Mouse (Mus musculus) hindbrain, embryonic 13.5 days (tissue): ENCODE measurements at regions not wholly inside any gene's neighbourhood (a gene's known extent, or its start where the extent isn't known, plus 50 kb on each side); places are given as distances from the start of the nearest gene placed in this dataset.
"Not testable (repeated sequence)": the region's sequence is repeated elsewhere in the genome, so short reads cannot be mapped to it uniquely, and the experiment has no call there.

ENCODE experiments used
- ATAC-seq: fragments of 200-750 bp; cut with Nextera tagmentation; 2 replicates; pipeline ENCODE4 v1.8.0; 2017; ENCODE audit warnings: moderate TSS enrichment; ENCODE audit not compliant: low FRiP score
- H3K27ac ChIP-seq: fragments of 300-500 bp; sonication (generic); 2 replicates; pipeline ENCODE4 v1.5.1; 2015; ENCODE audit warnings: inconsistent platforms, mild to moderate bottlenecking, moderate library complexity
- H3K27me3 ChIP-seq: fragments of 300-500 bp; sonication (generic); 2 replicates; pipeline ENCODE4 v1.6.1; 2015; ENCODE audit warnings: mild to moderate bottlenecking, inconsistent platforms
- H3K36me3 ChIP-seq: fragments of 300-500 bp; sonication (generic); 2 replicates; pipeline ENCODE4 v1.6.1; 2015; ENCODE audit warnings: mild to moderate bottlenecking, inconsistent platforms
- H3K4me1 ChIP-seq: fragments of 300-500 bp; sonication (generic); replicated peaks from 2 replicates; pipeline ENCODE4 v1.6.1; 2015; ENCODE audit warnings: inconsistent platforms
- H3K4me2 ChIP-seq: fragments of 300-500 bp; sonication (generic); 2 replicates; pipeline ENCODE4 v1.6.1; 2015; ENCODE audit warnings: inconsistent platforms, mild to moderate bottlenecking, moderate library complexity
- H3K4me3 ChIP-seq: fragments of 300-500 bp; sonication (generic); 2 replicates; pipeline ENCODE4 v1.5.1; 2015; ENCODE audit warnings: mild to moderate bottlenecking, inconsistent platforms
- H3K9ac ChIP-seq: fragments of 300-500 bp; sonication (generic); 2 replicates; pipeline ENCODE4 v1.6.1; 2015; ENCODE audit warnings: mild to moderate bottlenecking, inconsistent platforms
- H3K9me3 ChIP-seq: fragments of 300-500 bp; sonication (generic); 2 replicates; pipeline ENCODE4 v1.6.1; 2016; ENCODE audit warnings: inconsistent platforms
- WGBS: fragments of 180-500 bp; shearing (Covaris S2); methylation state at CpG from one replicate; pipeline ENCODE4 v1.1.7; 2015; 5-methylcytosine and 5-hydroxymethylcytosine counted together

DNA sequence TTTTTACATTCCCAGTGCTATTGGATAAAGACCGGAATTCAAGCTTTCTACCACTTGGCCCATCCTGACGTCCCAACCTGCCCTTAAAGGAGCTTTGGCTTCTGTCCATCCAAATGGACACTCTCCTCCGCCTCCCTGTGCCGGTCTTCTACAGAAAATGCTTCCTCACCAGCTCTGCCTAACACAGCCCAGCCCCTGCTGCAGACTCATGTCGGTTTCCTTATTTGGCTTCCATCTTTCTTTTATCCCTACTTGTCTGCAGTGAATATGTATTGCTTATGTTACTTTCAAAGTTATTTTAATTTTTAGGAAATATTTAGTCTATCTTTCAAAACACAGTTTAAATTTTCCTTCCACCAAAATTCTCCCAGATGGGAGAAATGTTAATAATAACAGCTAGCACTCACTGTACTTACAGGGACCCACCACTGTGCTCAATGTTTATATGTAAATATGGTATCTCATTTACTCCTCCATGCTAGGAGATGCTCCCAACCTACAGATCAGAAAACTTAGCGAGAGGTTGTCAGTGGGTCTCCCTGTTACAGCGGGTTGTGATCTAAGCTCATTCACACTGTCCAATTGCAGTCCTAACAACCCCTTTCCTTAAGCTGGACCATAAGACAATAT lies 118.6 kb downstream of the Sptssa start:
- H3K4me3 ChIP-seq: no peak overlapping the region
- peaks cover 17% of the 10 kb centered on the region for H3K4me1 ChIP-seq
- H3K9ac ChIP-seq: no peak overlapping the region
- no peaks in the 10 kb centered on the region for H3K9me3 ChIP-seq
- no peaks in the 10 kb centered on the region for H3K27me3 ChIP-seq
- WGBS: 92% methylated on average over 7 of the region's 7 CpGs
- no peaks in the 10 kb centered on the region for H3K36me3 ChIP-seq
- H3K27ac ChIP-seq: no peak overlapping the region
- ATAC-seq: no peak
- no peak overlapping the region for H3K4me2 ChIP-seq

DNA sequence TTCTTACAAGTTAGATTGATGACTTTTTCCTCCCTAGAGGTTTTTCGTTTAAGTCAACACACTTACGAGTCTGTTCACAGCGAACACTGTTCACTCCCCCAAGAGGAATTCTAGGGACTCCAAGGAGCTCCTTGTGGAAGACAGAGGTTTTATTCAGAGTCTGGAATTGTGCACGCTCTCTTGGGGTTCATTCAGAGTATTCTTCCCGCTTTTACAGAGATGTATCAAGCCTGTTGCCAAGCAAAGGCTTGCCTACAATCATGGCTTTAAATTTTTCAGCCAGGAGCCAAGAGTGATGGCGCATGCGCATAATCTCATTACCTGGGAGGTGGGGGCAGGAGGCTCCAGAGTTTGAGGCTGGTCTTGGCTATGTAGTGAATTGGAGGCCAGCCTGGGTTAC lies 119.4 kb downstream of the Sptssa start:
- Histone ChIP-seq H3K9ac (no peak overlapping the region), H3K4me2 (no peak overlapping the region), H3K4me1 (peaks cover 17% of the 10 kb centered on the region), H3K27me3 (no peaks in the 10 kb centered on the region), H3K4me3 (no peak overlapping the region), H3K9me3 (no peaks in the 10 kb centered on the region), H3K36me3 (no peaks in the 10 kb centered on the region), H3K27ac (no peak overlapping the region; the same call in 1 of the 2 replicates)
- 52% methylated on average over 7 of the region's 7 CpGs for WGBS
- no peak for ATAC-seq

DNA sequence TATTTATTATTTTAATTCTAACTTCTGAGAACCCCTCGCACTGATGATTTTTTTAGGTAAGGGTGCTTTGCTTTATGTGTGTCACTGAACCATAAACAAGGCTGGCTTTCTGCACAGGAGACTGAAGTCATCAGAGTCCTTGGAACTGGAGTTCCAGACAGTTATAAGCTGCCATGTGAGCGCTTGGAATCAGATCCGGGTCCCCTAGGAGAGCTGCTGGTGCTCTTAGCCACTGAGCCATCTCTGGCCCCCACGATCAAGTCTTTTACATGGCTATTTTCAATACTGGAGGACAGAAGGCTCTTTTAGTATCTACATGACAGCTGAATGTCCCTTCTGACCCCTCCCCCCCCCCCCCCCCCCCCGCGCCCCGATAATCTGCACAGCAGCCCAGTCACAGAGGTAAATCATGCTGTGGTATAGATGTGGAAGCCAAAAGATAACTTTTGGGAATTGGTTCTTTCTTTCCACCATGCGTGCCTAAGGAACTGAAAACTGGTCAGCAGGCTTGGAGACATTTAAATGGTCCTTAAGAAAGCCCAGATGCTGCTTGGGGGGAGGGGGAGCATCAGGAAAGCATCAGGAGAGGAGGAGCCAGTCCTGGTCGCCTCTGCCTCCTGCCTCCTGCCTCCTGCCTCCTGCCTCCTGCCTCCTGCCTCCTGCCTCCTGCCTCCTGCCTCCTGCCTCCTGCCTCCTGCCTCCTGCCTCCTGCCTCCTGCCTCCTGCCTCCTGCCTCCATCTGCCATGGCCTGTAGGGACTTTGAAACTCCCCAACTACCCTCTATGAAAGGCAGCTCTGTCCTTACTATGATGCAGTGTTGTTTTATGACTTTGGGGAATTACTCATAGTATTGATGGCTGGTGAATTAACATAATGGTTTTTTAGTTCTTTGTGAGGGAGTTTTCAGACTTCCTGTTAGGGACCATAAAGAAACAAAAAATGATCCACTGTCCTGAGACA lies 120.5 kb downstream of the Sptssa start:
- Histone ChIP-seq H3K9ac (no peak overlapping the region), H3K36me3 (no peaks in the 10 kb centered on the region), H3K4me2 (no peak overlapping the region), H3K4me3 (no peak overlapping the region), H3K27ac (no peak overlapping the region), H3K27me3 (no peaks in the 10 kb centered on the region), H3K9me3 (no peaks in the 10 kb centered on the region), H3K4me1 (peaks cover 17% of the 10 kb centered on the region)
- no peak for ATAC-seq
- WGBS: 33% methylated on average over 8 of the region's 9 CpGs

DNA sequence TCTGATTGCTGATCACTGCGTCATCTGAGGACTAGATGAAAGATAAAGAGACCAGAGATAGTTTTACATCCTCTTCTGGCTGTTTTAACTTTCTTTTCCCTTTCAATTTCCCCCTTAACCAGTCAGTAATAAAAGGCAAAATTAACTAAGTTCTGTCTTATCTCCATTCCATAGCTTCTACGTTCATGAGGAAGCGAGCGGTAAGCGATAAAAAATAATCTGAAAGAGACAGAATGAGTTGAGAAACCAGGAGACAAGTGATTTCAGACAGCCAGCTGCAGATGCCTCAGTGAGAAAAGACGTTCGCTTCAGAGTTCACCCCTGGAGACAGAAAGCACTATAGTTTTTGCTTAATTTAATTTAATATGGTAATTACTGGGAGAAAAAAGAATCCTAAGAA lies 121.5 kb downstream of the Sptssa start:
- no peak overlapping the region; the same call in 1 of the 2 replicates for H3K27ac ChIP-seq

DNA sequence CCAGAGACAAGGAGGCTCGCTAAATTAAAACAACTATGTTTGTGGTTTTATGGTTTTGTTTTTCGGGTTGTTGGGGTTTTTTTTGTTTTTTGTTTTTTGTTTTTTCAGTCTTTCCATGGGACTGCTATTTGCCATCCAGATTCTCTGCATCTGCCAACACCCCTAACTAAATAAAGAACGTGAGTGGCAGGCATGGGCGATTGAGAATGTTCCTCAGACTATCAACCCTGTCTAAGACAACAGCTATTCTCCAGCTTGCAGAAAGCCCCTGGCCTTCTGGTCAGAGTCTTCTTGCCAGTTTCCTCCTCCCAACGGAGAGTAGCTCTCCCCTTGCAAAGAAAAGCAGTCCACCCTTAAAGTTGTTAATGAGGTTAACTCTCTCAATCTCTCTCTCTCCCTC lies 123.2 kb downstream of the Sptssa start:
- no peak for ATAC-seq
- no peak overlapping the region for H3K4me2 ChIP-seq
- no peaks in the 10 kb centered on the region for H3K36me3 ChIP-seq
- H3K27ac ChIP-seq: no peak overlapping the region
- H3K4me3 ChIP-seq: no peak overlapping the region
- no peak overlapping the region for H3K9ac ChIP-seq
- no peaks in the 10 kb centered on the region for H3K9me3 ChIP-seq
- 59% methylated on average over 5 of the region's 5 CpGs for WGBS
- H3K27me3 ChIP-seq: no peaks in the 10 kb centered on the region
- peaks cover 17% of the 10 kb centered on the region for H3K4me1 ChIP-seq

More for the DNA sequence above, 121.5 kb downstream of the Sptssa start:
- no peak overlapping the region for H3K4me2 ChIP-seq
- H3K9ac ChIP-seq: no peak overlapping the region
- H3K4me1 ChIP-seq: peaks cover 17% of the 10 kb centered on the region
- H3K36me3 ChIP-seq: no peaks in the 10 kb centered on the region
- no peak overlapping the region for H3K4me3 ChIP-seq
- no peak for ATAC-seq
- H3K9me3 ChIP-seq: no peaks in the 10 kb centered on the region
- H3K27me3 ChIP-seq: no peaks in the 10 kb centered on the region
- 50% methylated on average over 7 of the region's 7 CpGs for WGBS

DNA sequence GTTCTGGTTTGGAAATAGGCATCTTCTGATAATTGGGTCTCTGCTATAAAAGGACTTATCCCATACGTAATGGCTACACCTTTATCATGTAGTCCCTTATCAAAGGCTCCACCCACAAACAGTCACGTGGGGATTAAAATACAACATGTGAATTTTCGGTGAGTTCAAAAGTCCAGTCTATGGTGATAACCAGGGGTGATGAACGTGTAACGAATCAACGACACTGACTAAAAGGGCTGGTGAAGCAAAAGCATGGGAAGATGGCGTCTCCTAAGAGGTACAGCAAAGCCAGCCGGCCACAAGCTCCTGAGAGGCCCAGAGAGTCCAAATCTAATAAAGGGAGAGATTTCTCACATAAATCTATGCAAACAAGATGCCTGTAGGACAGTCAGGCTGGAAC lies 124.3 kb downstream of the Sptssa start:
- no peak overlapping the region for H3K9ac ChIP-seq
- H3K9me3 ChIP-seq: 0 out of 2 replicates have a peak, but pooled peaks cover under 1% of the 10 kb centered on the region
- no peak for ATAC-seq
- H3K4me3 ChIP-seq: no peak overlapping the region
- H3K27me3 ChIP-seq: no peaks in the 10 kb centered on the region
- peaks cover 15% of the 10 kb centered on the region for H3K4me1 ChIP-seq
- no peak overlapping the region for H3K4me2 ChIP-seq
- no peak overlapping the region for H3K27ac ChIP-seq
- H3K36me3 ChIP-seq: no peaks in the 10 kb centered on the region
- WGBS: 91% methylated on average over 8 of the region's 8 CpGs

DNA sequence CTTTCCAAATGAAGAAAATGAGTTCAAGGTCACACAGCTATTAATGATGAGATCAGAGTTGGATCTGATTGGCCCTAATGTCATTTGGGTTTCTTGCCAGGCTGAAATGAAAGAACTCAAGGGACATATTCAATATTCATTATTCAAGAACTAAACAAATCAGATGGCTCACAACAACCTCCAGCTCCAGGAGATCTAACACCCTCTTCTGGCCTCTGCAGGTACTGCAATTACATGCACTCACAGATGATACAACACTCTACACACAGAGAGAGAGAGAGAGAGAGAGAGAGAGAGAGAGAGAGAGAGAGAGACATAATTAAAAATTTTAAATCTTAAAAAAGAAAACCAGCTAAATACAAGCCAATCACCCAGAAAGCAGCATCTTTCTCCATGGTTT lies 128.3 kb downstream of the Sptssa start:
- Histone ChIP-seq H3K4me3 (no peak overlapping the region), H3K4me2 (no peak overlapping the region), H3K9me3 (peaks cover 10% of the 10 kb centered on the region; the same call in 1 of the 2 replicates), H3K27ac (no peak overlapping the region), H3K36me3 (no peaks in the 10 kb centered on the region), H3K4me1 (no peaks in the 10 kb centered on the region), H3K9ac (no peak overlapping the region), H3K27me3 (no peaks in the 10 kb centered on the region)
- ATAC-seq: no peak

DNA sequence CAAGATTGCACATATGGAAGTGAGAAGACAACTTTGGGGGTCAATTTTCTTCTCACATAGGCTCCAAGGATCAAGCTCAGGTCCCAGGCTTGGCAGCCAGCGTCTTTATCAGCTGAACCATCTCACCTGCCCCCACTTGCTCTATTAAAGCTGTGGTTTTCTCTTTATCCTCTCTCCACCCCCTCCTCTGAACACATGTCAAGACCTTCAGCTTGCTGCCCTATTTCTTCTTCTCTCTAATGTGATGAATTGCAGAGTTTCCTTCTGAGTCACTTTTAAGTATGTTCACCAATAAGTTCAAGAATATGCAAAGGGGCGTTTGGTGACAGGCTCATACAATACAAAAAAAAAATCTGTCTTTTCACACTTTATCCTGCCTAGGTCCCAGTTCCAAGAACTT lies 128.8 kb downstream of the Sptssa start:
- no peak for ATAC-seq
- Histone ChIP-seq H3K4me1 (no peaks in the 10 kb centered on the region), H3K9me3 (peaks cover 10% of the 10 kb centered on the region; the same call in 1 of the 2 replicates), H3K4me3 (no peak overlapping the region), H3K4me2 (no peak overlapping the region), H3K36me3 (no peaks in the 10 kb centered on the region), H3K27me3 (no peaks in the 10 kb centered on the region), H3K9ac (no peak overlapping the region), H3K27ac (no peak overlapping the region)
- WGBS: 89% methylated on average over 2 of the region's 2 CpGs

DNA sequence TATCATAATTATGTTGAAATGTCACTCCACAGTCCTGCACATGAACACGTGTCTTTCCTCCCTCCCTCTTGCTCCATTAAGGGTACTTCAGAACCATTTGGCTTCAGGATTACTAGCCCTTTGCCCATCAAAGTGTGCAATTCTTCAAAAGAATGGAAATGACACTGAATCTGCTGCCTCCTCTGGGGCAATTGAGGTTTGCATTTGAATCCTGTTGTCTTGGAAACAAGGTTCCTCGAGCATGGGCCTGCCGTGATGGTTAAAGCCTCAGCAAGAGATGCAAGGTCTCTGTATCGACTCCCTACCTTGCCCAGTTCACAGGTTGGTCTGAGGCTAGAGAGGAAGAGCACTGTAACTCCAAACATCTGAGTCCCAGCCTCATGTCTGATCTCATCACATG lies 136.0 kb downstream of the Sptssa start:
- no peaks in the 10 kb centered on the region for H3K36me3 ChIP-seq
- no peak overlapping the region for H3K9ac ChIP-seq
- H3K4me2 ChIP-seq: no peak overlapping the region
- H3K4me1 ChIP-seq: no peaks in the 10 kb centered on the region
- 26% methylated on average over 4 of the region's 4 CpGs for WGBS
- no peak for ATAC-seq
- no peak overlapping the region for H3K4me3 ChIP-seq
- H3K9me3 ChIP-seq: no peaks in the 10 kb centered on the region
- no peaks in the 10 kb centered on the region for H3K27me3 ChIP-seq
- no peak overlapping the region for H3K27ac ChIP-seq

DNA sequence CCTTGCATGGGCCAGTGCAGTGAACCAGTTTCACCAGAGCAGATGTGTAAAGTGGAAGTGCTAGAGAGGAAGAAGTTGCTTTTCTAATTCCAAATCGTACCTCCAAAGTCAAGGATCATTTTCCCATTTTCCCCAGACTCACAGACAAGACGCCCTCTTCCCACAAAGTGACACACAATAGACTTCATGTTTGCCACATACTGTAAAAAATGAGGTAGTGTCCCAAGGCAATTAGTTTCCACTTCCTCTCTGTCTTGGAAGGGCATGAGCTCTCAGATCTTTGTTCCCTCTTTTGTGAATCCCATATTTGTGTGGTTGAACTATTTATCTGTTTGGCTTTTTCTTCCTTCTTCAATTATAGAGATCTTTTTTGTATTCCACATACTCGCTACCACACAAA lies 137.0 kb downstream of the Sptssa start:
- no peak overlapping the region for H3K4me2 ChIP-seq
- no peak overlapping the region for H3K9ac ChIP-seq
- no peaks in the 10 kb centered on the region for H3K36me3 ChIP-seq
- WGBS: 82% methylated on average over 3 of the region's 3 CpGs
- H3K27me3 ChIP-seq: no peaks in the 10 kb centered on the region
- no peaks in the 10 kb centered on the region for H3K9me3 ChIP-seq
- ATAC-seq: no peak
- H3K4me1 ChIP-seq: no peaks in the 10 kb centered on the region
- H3K4me3 ChIP-seq: no peak overlapping the region
- no peak overlapping the region for H3K27ac ChIP-seq

DNA sequence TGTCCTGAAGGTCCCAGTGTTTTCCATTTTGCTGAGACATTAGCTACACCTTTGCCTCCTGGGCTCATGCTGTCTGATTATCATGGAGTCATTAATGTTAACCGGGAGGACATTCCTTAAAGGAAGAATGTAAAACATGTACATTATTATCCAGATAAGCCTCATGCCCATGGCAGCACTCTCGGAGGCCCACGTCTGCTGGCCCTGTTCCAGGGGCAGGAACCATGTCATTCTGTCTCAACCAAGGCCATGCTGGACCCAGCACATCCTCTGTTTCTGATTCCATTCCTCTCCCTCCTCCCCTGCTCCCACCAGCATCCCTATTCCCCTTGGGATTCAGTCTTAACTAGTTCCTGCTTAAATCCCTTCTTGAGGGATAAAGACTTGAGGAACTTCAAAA lies 139.1 kb downstream of the Sptssa start:
- H3K9ac ChIP-seq: no peak overlapping the region
- 81% methylated on average over 3 of the region's 3 CpGs for WGBS
- H3K9me3 ChIP-seq: no peaks in the 10 kb centered on the region
- H3K4me3 ChIP-seq: no peak overlapping the region
- H3K27ac ChIP-seq: no peak overlapping the region
- ATAC-seq: no peak
- no peaks in the 10 kb centered on the region for H3K36me3 ChIP-seq
- H3K27me3 ChIP-seq: no peaks in the 10 kb centered on the region
- no peak overlapping the region for H3K4me2 ChIP-seq
- peaks cover 7% of the 10 kb centered on the region; the same call in 1 of the 2 replicates for H3K4me1 ChIP-seq

DNA sequence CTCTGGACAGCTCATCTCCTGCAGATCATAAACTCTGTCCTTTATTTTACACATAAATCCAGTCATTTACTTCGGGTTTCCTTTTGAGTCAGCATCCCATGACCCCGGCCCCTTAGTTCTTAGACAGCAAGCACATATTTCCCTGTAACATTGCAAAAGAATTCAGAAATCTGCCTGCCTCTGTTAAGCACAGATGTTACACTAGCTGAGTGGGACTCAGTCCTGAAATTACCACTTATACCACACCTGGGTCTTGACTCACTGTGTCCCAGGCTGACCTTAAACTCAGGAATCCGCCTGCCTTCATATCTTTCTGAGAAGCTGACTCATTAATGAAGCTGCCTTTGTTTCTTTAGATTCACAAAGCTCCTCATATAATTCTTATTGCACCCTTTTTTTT lies 139.9 kb downstream of the Sptssa start:
- Histone ChIP-seq H3K4me1 (peaks cover 7% of the 10 kb centered on the region; the same call in 1 of the 2 replicates), H3K9me3 (no peaks in the 10 kb centered on the region), H3K36me3 (no peaks in the 10 kb centered on the region), H3K27me3 (no peaks in the 10 kb centered on the region), H3K9ac (no peak overlapping the region), H3K4me3 (no peak overlapping the region), H3K27ac (no peak overlapping the region), H3K4me2 (no peak overlapping the region)
- no peak for ATAC-seq
- 77% methylated on average over 3 of the region's 3 CpGs for WGBS

DNA sequence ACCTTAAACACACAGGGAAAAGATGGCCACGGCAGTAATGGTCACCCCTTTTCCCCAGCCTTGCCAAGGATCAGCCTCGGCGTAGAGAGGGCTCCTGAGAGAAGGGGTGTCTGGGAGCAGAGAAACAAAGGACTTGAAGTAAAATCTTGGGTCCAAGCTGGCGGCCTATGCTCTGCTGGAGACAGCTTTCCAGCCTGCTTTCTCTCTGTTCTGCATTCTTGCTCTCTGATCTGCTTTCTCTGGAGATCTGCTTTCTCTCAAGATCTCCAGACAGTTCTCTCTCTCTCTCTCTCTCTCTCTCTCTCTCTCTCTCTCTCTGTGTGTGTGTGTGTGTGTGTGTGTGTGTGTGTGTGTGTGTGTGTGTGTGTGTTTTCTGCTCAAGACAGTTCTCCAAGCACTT lies 140.3 kb downstream of the Sptssa start:
- H3K27me3 ChIP-seq, H3K4me3 ChIP-seq, H3K9ac ChIP-seq, H3K9me3 ChIP-seq, H3K4me2 ChIP-seq, H3K4me1 ChIP-seq, ATAC-seq, H3K36me3 ChIP-seq, H3K27ac ChIP-seq: not testable (repeated sequence)
- 67% methylated on average over 4 of the region's 4 CpGs for WGBS
